Mouse (Mus musculus) layer of hippocampus, adult 9-11 months (tissue): ENCODE data around the gene Foxp1.
A peak's percentile ranks its signal among the peaks of the same experiment; 100 is the strongest.

ENCODE experiments used
- DNase-seq: peaks from one replicate; pipeline ENCODE4 v3.0.0; 2022

Gene Foxp1

GRCm38 (mm10) chr6:99522359-99523108, at the start of gene Foxp1:
Foxp1 (minus strand) TSS chr6:99522721.
- DNase-seq = peak; percentile 81

GRCm38 (mm10) chr6:99572071-99572470, 49.5 kb upstream of the Foxp1 start:
- no peak for DNase-seq

GRCm38 (mm10) chr6:99566921-99567320, 44.4 kb upstream of the Foxp1 start:
- DNase-seq = no peak

GRCm38 (mm10) chr6:99564766-99565165, 42.2 kb upstream of the Foxp1 start:
- DNase-seq = no peak

- no peak for DNase-seq
Observed at GRCm38 (mm10) chr6:99556950-99557349, 34.4 kb upstream of the Foxp1 start.

- DNase-seq = no peak
Observed at GRCm38 (mm10) chr6:99552816-99553215, 30.3 kb upstream of the Foxp1 start.

GRCm38 (mm10) chr6:99546416-99546815, 23.9 kb upstream of the Foxp1 start:
- DNase-seq = no peak

- DNase-seq = no peak
Observed at GRCm38 (mm10) chr6:99545437-99545836, 22.9 kb upstream of the Foxp1 start.

- DNase-seq = no peak
Observed at GRCm38 (mm10) chr6:99541105-99541504, 18.6 kb upstream of the Foxp1 start.

GRCm38 (mm10) chr6:99540653-99541052, 18.1 kb upstream of the Foxp1 start:
- no peak for DNase-seq

- no peak for DNase-seq
Observed at GRCm38 (mm10) chr6:99540146-99540545, 17.6 kb upstream of the Foxp1 start.

GRCm38 (mm10) chr6:99538194-99538941, 15.8 kb upstream of the Foxp1 start:
- no peak for DNase-seq

- no peak for DNase-seq
Observed at GRCm38 (mm10) chr6:99534211-99534745, 11.8 kb upstream of the Foxp1 start.

- DNase-seq = no peak
Observed at GRCm38 (mm10) chr6:99532458-99532857, 9.9 kb upstream of the Foxp1 start.

- no peak for DNase-seq
Observed at GRCm38 (mm10) chr6:99528972-99529371, 6.5 kb upstream of the Foxp1 start.

GRCm38 (mm10) chr6:99527457-99528105, 5.1 kb upstream of the Foxp1 start:
- no peak for DNase-seq

- DNase-seq = no peak
Observed at GRCm38 (mm10) chr6:99525351-99525750, 2.8 kb upstream of the Foxp1 start.

GRCm38 (mm10) chr6:99523679-99524370, 1.3 kb upstream of the Foxp1 start:
- no peak for DNase-seq

GRCm38 (mm10) chr6:99523109-99523632, 650 bp upstream of the Foxp1 start:
- DNase-seq = peak; percentile 75

- peak; percentile 17 for DNase-seq
Observed at GRCm38 (mm10) chr6:99521641-99522358, 721 bp downstream of the Foxp1 start.

GRCm38 (mm10) chr6:99521038-99521640, 1.4 kb downstream of the Foxp1 start:
- DNase-seq = peak; percentile 29

GRCm38 (mm10) chr6:99520676-99521037, 1.9 kb downstream of the Foxp1 start:
- DNase-seq = no peak
